Mouse (Mus musculus) kidney, adult 2 months (tissue): ENCODE measurements at regions not wholly inside any gene's neighbourhood (a gene's known extent, or its start where the extent isn't known, plus 50 kb on each side); places are given as distances from the start of the nearest gene placed in this dataset.

Experiments
- CTCF ChIP-seq: fragments of 200-500 bp; conservative IDR thresholded peaks from 2 replicates; pipeline ENCODE4 v1.5.1; 2011; ENCODE audit warnings: low read depth, mild to moderate bottlenecking, control low read depth, low read length, moderate library complexity, mixed read lengths; ENCODE audit not compliant: insufficient read depth, insufficient read length
- POLR2A ChIP-seq: fragments of 200-500 bp; IDR thresholded peaks from one replicate; pipeline ENCODE4 v1.6.1; 2011; ENCODE audit warnings: low read depth, low read length, control low read depth

GRCm38 (mm10) chr12:94910816-94911215 lies 781.2 kb upstream of the Flrt2 start:
- TF ChIP-seq CTCF (no peak), POLR2A (no peak)
